Mouse (Mus musculus) hindbrain, embryonic 11.5 days (tissue): ENCODE data around the gene Acpp. TPM values are rescaled to one million over a fixed set of nuclear protein-coding genes. Genes with fewer than 3 reads are reported as not detected.

Source experiments
- ATAC-seq: fragments of 200-750 bp; cut with Nextera tagmentation; 2 replicates; pipeline ENCODE4 v1.8.0; 2017; ENCODE audit warnings: mild to moderate bottlenecking, moderate TSS enrichment, moderate library complexity; ENCODE audit not compliant: low FRiP score
- DNase-seq: peaks from one replicate; pipeline ENCODE4 v3.0.0-alpha.2; 2015; ENCODE audit warnings: low spot score
- H3K27ac ChIP-seq: fragments of 300-500 bp; sonication (generic); 2 replicates; pipeline ENCODE4 v1.5.1; 2014; ENCODE audit warnings: mild to moderate bottlenecking, low read depth, low read length
- H3K27me3 ChIP-seq: fragments of 300-500 bp; sonication (generic); 2 replicates; pipeline ENCODE4 v1.6.1; 2014; ENCODE audit warnings: mild to moderate bottlenecking, low read length, moderate library complexity, mixed read lengths; ENCODE audit not compliant: control insufficient read depth, insufficient read depth
- H3K36me3 ChIP-seq: fragments of 300-500 bp; sonication (generic); 2 replicates; pipeline ENCODE4 v1.6.1; 2014; ENCODE audit warnings: mild to moderate bottlenecking, low read length, moderate library complexity, mixed read lengths; ENCODE audit not compliant: control insufficient read depth, insufficient read depth
- H3K4me1 ChIP-seq: fragments of 300-500 bp; sonication (generic); replicated peaks from 2 replicates; pipeline ENCODE4 v1.6.1; 2014; ENCODE audit warnings: low read length, mixed read lengths; ENCODE audit not compliant: control insufficient read depth, insufficient read depth
- H3K4me2 ChIP-seq: fragments of 300-500 bp; sonication (generic); replicated peaks from 2 replicates; pipeline ENCODE4 v1.6.1; 2014; ENCODE audit warnings: mild to moderate bottlenecking, low read depth, low read length
- H3K4me3 ChIP-seq: fragments of 300-500 bp; sonication (generic); 2 replicates; pipeline ENCODE4 v1.5.1; 2014; ENCODE audit warnings: low read depth, low read length
- H3K9ac ChIP-seq: fragments of 300-500 bp; sonication (generic); 2 replicates; pipeline ENCODE4 v1.6.1; 2014; ENCODE audit warnings: low read depth, low read length
- H3K9me3 ChIP-seq: fragments of 300-500 bp; sonication (generic); 2 replicates; pipeline ENCODE4 v1.6.1; 2016; ENCODE audit warnings: low read length; ENCODE audit not compliant: control insufficient read depth
- WGBS: fragments of 180-500 bp; shearing (Covaris S2); extraction: QIAGEN DNeasy Blood & Tissue Kit; methylation state at CpG from one replicate; pipeline ENCODE4 v1.1.7; 2014; 5-methylcytosine and 5-hydroxymethylcytosine counted together
- polyA plus RNA-seq: library from polyadenylated mRNA; unstranded; fragments of >200 nt; fragmentation: Nextera tagmentation; extraction: Ambion mirVana; gene quantifications from 2 replicates; pipeline ENCODE4 v1.2.1, GENCODE M21; 2014

Gene Acpp
- polyA plus RNA-seq, 1 experiment from 2014 or later: 0.37 TPM

DNA sequence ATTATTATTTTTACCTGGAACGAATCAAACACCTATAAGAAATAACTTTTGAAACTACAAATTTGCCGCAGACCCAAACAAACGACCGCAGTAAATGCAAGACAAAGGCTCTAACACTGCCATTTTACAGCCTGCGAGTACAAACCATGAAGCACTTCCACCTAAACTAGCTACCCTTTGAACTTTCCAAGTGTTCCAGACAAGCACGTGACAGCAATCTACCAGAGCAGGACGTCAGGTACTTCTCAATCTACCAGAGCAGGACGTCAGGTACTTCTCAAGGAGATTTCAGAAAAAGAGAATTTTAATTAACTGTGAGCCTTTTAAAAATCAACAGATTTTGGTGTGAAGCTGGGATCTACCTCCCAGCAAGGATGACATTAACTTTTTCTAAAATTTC lies 86.4 kb downstream of the Acpp start:
- DNase-seq (no peak), ATAC-seq (no peak)

DNA sequence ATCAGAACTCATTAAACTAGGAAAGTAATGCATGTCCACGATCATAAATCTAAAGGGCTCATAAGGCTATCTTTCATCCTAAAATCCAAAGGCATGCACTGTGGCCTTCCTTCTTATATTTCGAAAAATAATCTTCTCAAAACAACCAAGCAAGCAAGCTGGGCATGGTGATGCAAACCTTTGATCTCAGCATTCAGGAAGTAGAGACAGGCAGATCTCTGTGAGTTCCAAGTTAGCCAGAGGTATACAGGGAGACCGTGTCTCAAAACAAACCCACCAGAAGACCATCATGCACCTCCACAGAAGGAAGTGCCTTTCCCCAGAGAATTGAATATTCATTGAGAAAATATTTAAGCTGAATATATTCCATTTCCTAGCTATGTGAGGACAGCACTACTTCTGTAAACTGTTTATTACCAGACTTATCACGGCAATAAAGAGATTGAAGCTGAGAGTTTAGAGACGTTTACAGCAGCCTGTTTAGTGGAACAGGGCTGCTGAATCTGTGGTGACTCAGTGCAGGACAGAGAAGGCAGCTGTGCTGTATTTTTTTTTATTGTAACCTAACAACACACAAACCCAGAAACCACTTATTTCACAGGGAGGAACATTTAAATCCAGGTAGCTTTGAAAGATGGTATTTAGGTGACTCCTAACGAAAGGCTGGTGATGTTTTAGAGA lies 90.1 kb downstream of the Acpp start:
- Histone ChIP-seq H3K27me3 (no peaks in the 10 kb centered on the region), H3K4me1 (no peaks in the 10 kb centered on the region), H3K9me3 (no peaks in the 10 kb centered on the region), H3K27ac (no peak overlapping the region), H3K36me3 (no peaks in the 10 kb centered on the region), H3K9ac (no peak overlapping the region), H3K4me3 (no peak overlapping the region), H3K4me2 (no peak overlapping the region)
- 84% methylated on average over 6 of the region's 6 CpGs for WGBS
- ATAC-seq (no peak), DNase-seq (no peak)

More for the DNA sequence above, 86.4 kb downstream of the Acpp start:
- Histone ChIP-seq H3K4me2 (no peak overlapping the region), H3K27me3 (no peaks in the 10 kb centered on the region), H3K9ac (no peak overlapping the region), H3K4me3 (no peak overlapping the region), H3K9me3 (no peaks in the 10 kb centered on the region), H3K36me3 (no peaks in the 10 kb centered on the region), H3K27ac (no peak overlapping the region), H3K4me1 (no peaks in the 10 kb centered on the region)
- 90% methylated on average over 8 of the region's 8 CpGs for WGBS

DNA sequence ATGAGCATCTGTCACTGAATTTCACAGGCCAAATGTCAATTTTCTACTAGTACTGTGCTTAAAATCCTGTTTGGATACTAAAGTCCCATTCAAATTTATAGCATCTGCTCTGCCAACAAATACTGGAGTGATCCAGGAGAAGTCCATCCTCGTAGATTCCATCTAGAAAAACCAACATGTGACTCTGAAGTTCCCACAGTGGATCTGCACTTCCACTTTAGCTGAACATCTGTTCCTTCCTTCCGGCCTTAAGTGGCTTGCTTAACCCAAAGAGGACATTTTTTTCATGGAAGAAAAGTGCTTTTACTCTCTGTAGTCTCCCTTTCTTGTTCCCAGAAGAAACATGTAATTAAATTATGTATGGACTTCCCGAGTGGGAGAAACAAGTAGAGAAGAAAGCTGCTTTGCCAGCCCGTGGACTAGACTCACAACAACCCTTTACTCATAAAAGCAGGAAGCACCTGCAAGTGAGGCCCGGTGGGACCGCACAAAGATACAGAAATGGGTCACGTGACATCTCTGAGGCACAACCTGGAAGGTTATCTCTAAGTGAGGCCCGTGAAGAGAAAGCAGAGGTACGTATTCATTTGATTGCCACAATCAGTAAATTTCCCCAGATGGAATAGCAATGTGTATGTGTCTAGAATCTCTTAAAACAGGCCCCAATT lies 93.6 kb downstream of the Acpp start:
- no peaks in the 10 kb centered on the region for H3K27me3 ChIP-seq
- H3K4me2 ChIP-seq: no peak overlapping the region
- no peak overlapping the region for H3K4me3 ChIP-seq
- no peaks in the 10 kb centered on the region for H3K4me1 ChIP-seq
- H3K9ac ChIP-seq: no peak overlapping the region
- H3K27ac ChIP-seq: no peak overlapping the region
- DNase-seq (no peak), ATAC-seq (no peak)
- H3K36me3 ChIP-seq: no peaks in the 10 kb centered on the region
- WGBS: 91% methylated on average over 9 of the region's 9 CpGs
- no peaks in the 10 kb centered on the region for H3K9me3 ChIP-seq

DNA sequence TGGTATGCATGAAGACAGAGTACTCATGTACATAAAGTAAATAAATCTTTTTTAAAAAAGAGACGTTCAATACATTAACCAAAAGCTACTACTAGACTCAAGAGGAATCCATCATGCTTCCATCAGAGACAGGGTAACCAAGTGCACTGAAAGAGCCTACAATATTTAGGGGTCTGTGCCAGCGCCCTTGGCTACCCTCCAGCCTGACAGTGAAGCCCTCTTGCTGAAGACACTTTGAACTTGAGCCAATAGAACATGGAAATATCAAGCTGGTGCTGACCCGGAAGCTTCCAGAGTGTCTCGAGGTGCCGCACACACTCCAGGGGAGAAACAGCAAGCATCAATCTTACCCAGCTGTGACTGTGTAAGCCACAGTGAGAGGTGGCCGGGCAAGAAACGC lies 97.4 kb downstream of the Acpp start:
- H3K36me3 ChIP-seq: no peaks in the 10 kb centered on the region
- no peak overlapping the region for H3K27ac ChIP-seq
- no peak overlapping the region for H3K9ac ChIP-seq
- 93% methylated on average over 7 of the region's 7 CpGs for WGBS
- H3K4me1 ChIP-seq: no peaks in the 10 kb centered on the region
- ATAC-seq: no peak
- no peaks in the 10 kb centered on the region for H3K9me3 ChIP-seq
- no peak for DNase-seq
- no peak overlapping the region for H3K4me2 ChIP-seq
- no peak overlapping the region for H3K4me3 ChIP-seq
- no peaks in the 10 kb centered on the region for H3K27me3 ChIP-seq

DNA sequence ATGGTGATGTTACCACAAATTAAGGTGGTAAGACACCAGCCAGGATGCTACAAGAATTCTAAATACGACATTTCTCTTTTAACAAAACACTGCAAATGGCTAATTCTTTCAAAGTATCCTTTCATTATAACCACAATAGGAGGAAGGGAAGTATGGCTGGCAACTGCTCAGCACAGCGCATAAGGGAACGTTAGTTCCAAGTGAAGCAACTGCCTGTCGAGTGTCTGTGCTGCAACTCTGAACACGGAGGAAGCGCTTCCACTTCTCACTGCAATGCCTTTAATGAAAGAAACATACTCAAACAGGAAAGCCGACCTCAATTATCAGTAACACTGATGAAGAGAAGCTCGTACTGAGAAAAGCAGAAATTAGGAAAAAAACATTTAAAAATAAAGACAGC lies 98.5 kb downstream of the Acpp start:
- no peaks in the 10 kb centered on the region for H3K36me3 ChIP-seq
- WGBS: 92% methylated on average over 8 of the region's 8 CpGs

More for the DNA sequence above, 98.5 kb downstream of the Acpp start:
- Histone ChIP-seq H3K27ac (no peak overlapping the region), H3K4me3 (no peak overlapping the region), H3K9ac (no peak overlapping the region), H3K27me3 (no peaks in the 10 kb centered on the region), H3K4me2 (no peak overlapping the region), H3K4me1 (no peaks in the 10 kb centered on the region), H3K9me3 (no peaks in the 10 kb centered on the region)
- ATAC-seq: no peak
- DNase-seq: no peak

Other genes starting within 250 kb of the Acpp start
- 0.31 and 0.38 TPM in 2 replicates for gene Ackr4, start 210.8 kb downstream of the Acpp start, polyA plus RNA-seq
- 19.8 and 31.5 TPM in 2 replicates for gene Dnajc13, start 74.8 kb downstream of the Acpp start, polyA plus RNA-seq
- gene Cpne4, start 209.5 kb upstream of the Acpp start, polyA plus RNA-seq: 0.43 and 1.1 TPM in 2 replicates